Mouse (Mus musculus): ENCODE results near the gene Slc25a42. TPM values are rescaled to one million over a fixed set of nuclear protein-coding genes. Genes with fewer than 3 reads are reported as not detected.

Gene Slc25a42
- total and polyA plus RNA-seq, 3 experiments = 0.63 to 3.0 (median 2.9) TPM

GRCm38 (mm10) chr8:70233606-70234005 is 21.5 kb upstream of the Slc25a42 start:
- peak overlapping the region; percentile 68 to 77 (median 72) for H3K4me3 ChIP-seq (replicated peaks in 1 of 3; ENCODE audit: low read depth in 2 of 3, low read length in 2 of 3, poor library complexity in 1 of 3)
- H3K9me3 ChIP-seq (replicated peaks; ENCODE audit: low read length) = no peaks in the 10 kb centered on the region
- no peak for DNase-seq (ENCODE audit: extremely low read depth)
- peak overlapping the region; percentile 87 for H3K4me2 ChIP-seq (ENCODE audit: insufficient read depth, low read depth, poor library complexity, severe bottlenecking)
- peaks cover 6% of the 10 kb centered on the region for H3K79me2 ChIP-seq (replicated peaks; ENCODE audit: control insufficient read depth, extremely low read depth, insufficient read depth, poor library complexity, severe bottlenecking)
- in situ Hi-C loops (cut with MboI; ENCODE audit: low pct_ligation_motif_present, low pct_unique_long_range_greater_than_20kb, low sequenced_read_pairs) = no loop called here
- H3K9ac ChIP-seq (ENCODE audit: insufficient read depth, low read depth) = peak overlapping the region; percentile 69
- H3K27me3 ChIP-seq (replicated peaks) = no peaks in the 10 kb centered on the region
- peaks cover 3 to 32% of the 10 kb centered on the region in 2 experiments for H3K4me1 ChIP-seq (ENCODE audit: control insufficient read depth in 1 of 2, insufficient read depth in 2 of 2)
- H3K27ac ChIP-seq (ENCODE audit: insufficient read depth, low read depth) = no peak overlapping the region
- H3K36me3 ChIP-seq (replicated peaks in 1 of 2; ENCODE audit: control insufficient read depth in 1 of 2, insufficient read depth in 1 of 2, low read length in 1 of 2) = peaks cover 29 to 57% of the 10 kb centered on the region in 2 experiments
- dilution Hi-C loops (cut with MboI; ENCODE audit: extremely low pct_ligation_motif_present, extremely low pct_unique_long_range_greater_than_20kb, low sequenced_read_pairs) = no loop called here
- no peak for TF ChIP-seq USF1 (IDR thresholded peaks at IDR 0.05; ENCODE audit: low read depth, low read length)
- TF ChIP-seq SIN3A (IDR thresholded peaks at IDR 0.05; ENCODE audit: low read length) = no peak
- TF ChIP-seq MXI1 (IDR thresholded peaks at IDR 0.05; ENCODE audit: low read depth, low read length) = no peak
- TF ChIP-seq SMC3 (IDR thresholded peaks at IDR 0.05; ENCODE audit: low read depth, low read length) = no peak
- TF ChIP-seq CHD2 (IDR thresholded peaks at IDR 0.05; ENCODE audit: low read length) = no peak
- no peak for TF ChIP-seq NRF1 (IDR thresholded peaks at IDR 0.05; ENCODE audit: low read depth, low read length)
- TF ChIP-seq RCOR1 (conservative IDR thresholded peaks at IDR 0.05; ENCODE audit: low read depth, low read length) = no peak
- no peak for TF ChIP-seq EP300 (IDR thresholded peaks at IDR 0.05; ENCODE audit: low read length)
- TF ChIP-seq ZC3H11A (IDR thresholded peaks at IDR 0.05; ENCODE audit: low read depth, low read length) = no peak
- no peak for TF ChIP-seq ELF1 (IDR thresholded peaks at IDR 0.05; ENCODE audit: low read depth, low read length)
- no peak for TF ChIP-seq TBP (conservative IDR thresholded peaks at IDR 0.05; ENCODE audit: low read depth, low read length)
- no peak for TF ChIP-seq ZKSCAN1 (IDR thresholded peaks at IDR 0.05; ENCODE audit: borderline replicate concordance, low read depth, low read length)
- TF ChIP-seq ZMIZ1 (IDR thresholded peaks at IDR 0.05; ENCODE audit: low read depth, low read length) = no peak
- TF ChIP-seq ETS1 (conservative IDR thresholded peaks at IDR 0.05; ENCODE audit: low read depth, low read length) = no peak
- TF ChIP-seq JUN (IDR thresholded peaks at IDR 0.05; ENCODE audit: insufficient read depth, low read depth, low read length) = no peak
- TF ChIP-seq RAD21 (IDR thresholded peaks at IDR 0.05; ENCODE audit: low read depth, low read length) = no peak
- TF ChIP-seq HCFC1 (IDR thresholded peaks at IDR 0.05; ENCODE audit: low read depth, low read length) = no peak

DNA sequence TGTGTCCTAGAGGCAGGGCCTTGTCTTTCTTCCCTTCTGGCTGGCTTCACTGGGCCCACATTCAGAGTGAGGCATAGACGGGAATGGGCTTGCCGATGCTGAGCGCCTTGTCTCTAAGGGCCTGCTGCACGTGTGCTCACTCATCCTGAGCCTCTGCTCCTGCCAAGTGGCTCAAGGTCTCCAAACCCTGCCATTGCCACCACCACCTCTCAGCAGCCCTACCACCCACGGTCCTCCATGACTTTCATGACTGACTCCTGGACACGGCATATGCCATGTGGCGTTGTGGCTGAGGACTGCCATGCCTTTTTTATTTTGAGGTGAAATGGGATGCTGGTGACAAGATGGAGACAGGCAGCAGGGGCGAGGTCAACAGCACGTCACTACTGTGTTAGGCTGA is 18.7 kb upstream of the Slc25a42 start:
- DNase-seq (ENCODE audit: extremely low read depth) = no peak
- Histone ChIP-seq H3K79me2 (replicated peaks; ENCODE audit: control insufficient read depth, extremely low read depth, insufficient read depth, poor library complexity, severe bottlenecking) (peaks cover 5% of the 10 kb centered on the region), H3K4me3 (replicated peaks in 1 of 3; ENCODE audit: low read depth in 2 of 3, low read length in 2 of 3, poor library complexity in 1 of 3) (no peak overlapping the region), H3K9me3 (replicated peaks; ENCODE audit: low read length) (no peaks in the 10 kb centered on the region), H3K9ac (ENCODE audit: insufficient read depth, low read depth) (no peak overlapping the region), H3K36me3 (replicated peaks in 1 of 2; ENCODE audit: control insufficient read depth in 1 of 2, insufficient read depth in 1 of 2, low read length in 1 of 2) (peaks cover 10 to 47% of the 10 kb centered on the region in 2 experiments), H3K27ac (ENCODE audit: insufficient read depth, low read depth) (no peak overlapping the region), H3K4me1 (ENCODE audit: control insufficient read depth in 1 of 2, insufficient read depth in 2 of 2) (peaks cover 3 to 22% of the 10 kb centered on the region in 2 experiments), H3K4me2 (ENCODE audit: insufficient read depth, low read depth, poor library complexity, severe bottlenecking) (no peak overlapping the region), H3K27me3 (replicated peaks) (no peaks in the 10 kb centered on the region)
- in situ Hi-C loops (cut with MboI; ENCODE audit: low pct_ligation_motif_present, low pct_unique_long_range_greater_than_20kb, low sequenced_read_pairs) (no loop called here), dilution Hi-C loops (cut with MboI; ENCODE audit: extremely low pct_ligation_motif_present, extremely low pct_unique_long_range_greater_than_20kb, low sequenced_read_pairs) (no loop called here)
- TF ChIP-seq NELFE (IDR thresholded peaks at IDR 0.05; ENCODE audit: low read depth, low read length) = no peak
- TF ChIP-seq SIN3A (IDR thresholded peaks at IDR 0.05; ENCODE audit: low read length) = no peak
- no peak for TF ChIP-seq PAX5 (IDR thresholded peaks at IDR 0.05; ENCODE audit: low read length)
- no peak for TF ChIP-seq UBTF (IDR thresholded peaks at IDR 0.05; ENCODE audit: low read depth, low read length)
- TF ChIP-seq MXI1 (IDR thresholded peaks at IDR 0.05; ENCODE audit: low read depth, low read length) = no peak
- no peak for TF ChIP-seq POLR2A (IDR thresholded peaks at IDR 0.05; ENCODE audit: low read depth, low read length)
- no peak for TF ChIP-seq KAT2A (IDR thresholded peaks at IDR 0.05; ENCODE audit: insufficient replicate concordance, low read length)
- TF ChIP-seq CHD2 (IDR thresholded peaks at IDR 0.05; ENCODE audit: low read length) = no peak
- TF ChIP-seq ELF1 (IDR thresholded peaks at IDR 0.05; ENCODE audit: low read depth, low read length) = no peak
- no peak for TF ChIP-seq E2F4 (IDR thresholded peaks at IDR 0.05; ENCODE audit: insufficient replicate concordance, low read depth, low read length)
- no peak for TF ChIP-seq SMC3 (IDR thresholded peaks at IDR 0.05; ENCODE audit: low read depth, low read length)
- TF ChIP-seq ZKSCAN1 (IDR thresholded peaks at IDR 0.05; ENCODE audit: borderline replicate concordance, low read depth, low read length) = no peak
- no peak for TF ChIP-seq RAD21 (IDR thresholded peaks at IDR 0.05; ENCODE audit: low read depth, low read length)
- no peak for TF ChIP-seq ZNF384 (IDR thresholded peaks at IDR 0.05; ENCODE audit: low read depth, low read length)
- no peak for TF ChIP-seq GABPA (IDR thresholded peaks at IDR 0.05; ENCODE audit: insufficient replicate concordance, low read depth, low read length)
- TF ChIP-seq NRF1 (IDR thresholded peaks at IDR 0.05; ENCODE audit: low read depth, low read length) = no peak
- TF ChIP-seq MAX (IDR thresholded peaks at IDR 0.05; ENCODE audit: low read length) = no peak
- no peak for TF ChIP-seq MAFK (IDR thresholded peaks at IDR 0.05; ENCODE audit: insufficient replicate concordance, low read length)
- no peak for TF ChIP-seq JUND (conservative IDR thresholded peaks at IDR 0.05; ENCODE audit: low read depth, low read length)

Measured in CH12.LX (cell line).